Mouse (Mus musculus) olfactory bulb, adult 2 months (tissue): ENCODE results near the gene Palld.

ENCODE experiments used
- CTCF ChIP-seq: fragments of 200-500 bp; IDR thresholded peaks from 2 replicates; pipeline ENCODE4 v1.5.1; 2012; ENCODE audit warnings: low read depth, mild to moderate bottlenecking, low read length, moderate library complexity; ENCODE audit not compliant: insufficient read depth
- POLR2A ChIP-seq: fragments of 200-500 bp; IDR thresholded peaks from 2 replicates; pipeline ENCODE4 v1.6.1; 2012; ENCODE audit warnings: mild to moderate bottlenecking, low read depth, low read length, moderate library complexity; ENCODE audit not compliant: insufficient read depth

DNA sequence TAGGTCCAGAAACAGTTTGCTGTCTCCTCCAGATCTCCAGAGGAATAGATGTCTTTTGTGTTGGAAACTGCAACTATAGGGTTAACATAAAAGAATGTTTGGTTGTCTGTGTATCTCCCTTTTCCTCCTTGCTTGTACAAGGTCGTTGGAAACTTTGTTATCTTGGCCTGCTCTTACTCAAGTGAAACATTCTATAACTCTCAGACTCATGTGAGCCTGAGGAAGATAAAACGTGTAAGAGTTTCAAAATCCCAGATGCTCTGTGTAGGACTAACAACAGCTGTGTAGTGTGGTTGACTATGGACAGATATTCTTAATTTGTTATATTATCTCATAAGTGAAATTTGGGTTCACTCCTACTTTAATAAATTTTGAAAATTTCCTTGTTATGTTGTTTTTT is 30.8 kb upstream of the Palld start:
- TF ChIP-seq CTCF (no peak), POLR2A (no peak)
